Mouse (Mus musculus) MEL (cell line): ENCODE measurements around the gene Arhgap45.

Experiments used
- CTCF ChIP-seq, 3 experiments: IDR thresholded peaks in 2 of 3; conservative IDR thresholded peaks in 1 of 3; 2 replicates each; pipeline ENCODE4 v1.5.1; 2011 to 2012; ENCODE audit warnings: low read length in 3 of 3, low read depth in 2 of 3, mild to moderate bottlenecking in 2 of 3, improper control_type of control experiment in 1 of 3, inconsistent platforms in 1 of 3, mixed read lengths in 1 of 3, moderate library complexity in 1 of 3; ENCODE audit not compliant: control insufficient read depth in 1 of 3, insufficient read depth in 1 of 3, poor library complexity in 1 of 3, severe bottlenecking in 1 of 3
- EP300 ChIP-seq, 2 experiments: IDR thresholded peaks; 2 replicates each; pipeline ENCODE4 v1.6.1; 2011; ENCODE audit warnings: improper control_type of control experiment in 2 of 2, low read length in 2 of 2, low read depth in 1 of 2, mild to moderate bottlenecking in 1 of 2
- ETS1 ChIP-seq: IDR thresholded peaks from 2 replicates; pipeline ENCODE4 v1.6.1; 2012; ENCODE audit warnings: low read depth, mild to moderate bottlenecking, inconsistent platforms, low read length, improper control_type of control experiment, moderate library complexity
- GATA1 ChIP-seq: IDR thresholded peaks from 2 replicates; pipeline ENCODE4 v1.6.1; 2011; ENCODE audit warnings: low read depth, low read length, improper control_type of control experiment
- MEF2A ChIP-seq: IDR thresholded peaks from 2 replicates; pipeline ENCODE4 v1.6.1; 2014; ENCODE audit warnings: low read depth, mild to moderate bottlenecking, inconsistent platforms, low read length, improper control_type of control experiment; ENCODE audit not compliant: poor library complexity, insufficient replicate concordance, severe bottlenecking; ENCODE audit errors: extremely low read depth
- MXI1 ChIP-seq: IDR thresholded peaks from 2 replicates; pipeline ENCODE4 v1.6.1; 2011; ENCODE audit warnings: mild to moderate bottlenecking, low read depth, low read length, improper control_type of control experiment
- POLR2A ChIP-seq, 2 experiments: IDR thresholded peaks; 2 replicates each; pipeline ENCODE4 v1.6.1; 2011 to 2012; ENCODE audit warnings: low read length in 2 of 2, mild to moderate bottlenecking in 2 of 2, control low read depth in 1 of 2, improper control_type of control experiment in 1 of 2, low read depth in 1 of 2, moderate library complexity in 1 of 2; ENCODE audit not compliant: control insufficient read depth in 1 of 2, insufficient read depth in 1 of 2, poor library complexity in 1 of 2
- RAD21 ChIP-seq: IDR thresholded peaks from 2 replicates; pipeline ENCODE4 v1.6.1; 2011; ENCODE audit warnings: mild to moderate bottlenecking, low read depth, low read length, improper control_type of control experiment
- USF2 ChIP-seq, 2 experiments: IDR thresholded peaks; 2 replicates each; pipeline ENCODE4 v1.6.1; 2011 to 2012; ENCODE audit warnings: improper control_type of control experiment in 2 of 2, low read length in 2 of 2, borderline replicate concordance in 1 of 2, inconsistent platforms in 1 of 2, low read depth in 1 of 2, mild to moderate bottlenecking in 1 of 2; ENCODE audit not compliant: insufficient read depth in 1 of 2

DNA sequence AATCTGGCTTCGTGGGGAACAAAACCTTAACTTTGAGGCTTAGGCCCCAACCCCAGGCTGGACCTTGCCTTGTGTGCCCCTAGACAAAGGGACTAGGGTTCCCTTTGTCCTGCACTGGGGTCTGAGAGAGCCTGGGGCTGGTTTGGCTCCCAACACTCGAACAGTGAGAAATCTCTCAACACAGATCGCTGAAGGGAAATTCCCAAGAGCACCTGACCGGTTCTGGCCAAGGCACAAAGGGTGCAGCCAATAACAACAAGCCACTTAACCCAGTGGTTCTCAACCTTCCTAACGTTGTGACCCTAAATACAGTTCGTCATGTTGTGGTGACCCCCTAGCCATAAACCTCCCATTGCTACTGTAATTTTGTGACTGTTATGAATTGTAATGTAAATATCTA, 33.8 kb downstream of the Arhgap45 start:
- TF ChIP-seq MXI1, result no peak
- no peak for TF ChIP-seq ETS1
- no peak for TF ChIP-seq EP300 (IDR thresholded peaks at IDR 0.05; ENCODE audit: low read depth in 1 of 2, low read length in 2 of 2)
- no peak for TF ChIP-seq GATA1
- no peak for TF ChIP-seq CTCF (IDR thresholded peaks at IDR 0.05 in 2 of 3, conservative IDR thresholded peaks at IDR 0.05 in 1 of 3; ENCODE audit: control insufficient read depth in 1 of 3, insufficient read depth in 1 of 3, low read depth in 2 of 3, low read length in 3 of 3, poor library complexity in 1 of 3, severe bottlenecking in 1 of 3)
- no peak for TF ChIP-seq MEF2A
- TF ChIP-seq USF2 (IDR thresholded peaks at IDR 0.05; ENCODE audit: borderline replicate concordance in 1 of 2, insufficient read depth in 1 of 2, low read depth in 1 of 2, low read length in 2 of 2), result no peak
- no peak for TF ChIP-seq RAD21
- no peak for TF ChIP-seq POLR2A (IDR thresholded peaks at IDR 0.05; ENCODE audit: control insufficient read depth in 1 of 2, insufficient read depth in 1 of 2, low read depth in 1 of 2, low read length in 2 of 2, poor library complexity in 1 of 2)
